Mouse (Mus musculus): ENCODE data around the gene Lrch1.

Gene Lrch1

DNA sequence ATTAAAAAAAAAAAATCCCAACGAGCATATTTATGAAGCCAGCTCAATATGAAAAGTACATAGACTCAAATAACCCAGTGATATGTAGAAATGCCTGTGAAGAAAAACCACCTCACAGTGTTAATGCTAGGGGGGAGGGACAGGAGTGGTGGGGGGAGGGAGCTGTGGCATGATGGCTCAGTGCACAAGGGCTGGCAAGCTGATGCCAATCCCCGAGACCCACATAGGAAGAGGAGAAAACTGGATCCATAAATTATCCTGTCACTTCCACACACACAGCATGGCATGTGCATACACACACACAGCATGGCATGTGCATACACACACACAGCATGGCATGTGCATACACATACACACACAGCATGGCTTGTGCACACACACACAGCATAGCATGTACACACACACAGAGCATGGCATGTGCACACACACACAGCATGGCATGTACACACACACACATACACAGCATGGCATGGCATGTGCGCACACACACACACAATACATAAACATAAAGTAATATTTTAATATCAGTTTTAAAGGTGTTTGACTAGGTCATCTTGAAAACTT is 54.5 kb downstream of the Lrch1 start:
- DNase-seq (ENCODE audit: low spot score), result no peak

- no peak for DNase-seq (ENCODE audit: low spot score)
Observed at GRCm38 (mm10) chr14:74889304-74889703, 58.4 kb downstream of the Lrch1 start.

DNA sequence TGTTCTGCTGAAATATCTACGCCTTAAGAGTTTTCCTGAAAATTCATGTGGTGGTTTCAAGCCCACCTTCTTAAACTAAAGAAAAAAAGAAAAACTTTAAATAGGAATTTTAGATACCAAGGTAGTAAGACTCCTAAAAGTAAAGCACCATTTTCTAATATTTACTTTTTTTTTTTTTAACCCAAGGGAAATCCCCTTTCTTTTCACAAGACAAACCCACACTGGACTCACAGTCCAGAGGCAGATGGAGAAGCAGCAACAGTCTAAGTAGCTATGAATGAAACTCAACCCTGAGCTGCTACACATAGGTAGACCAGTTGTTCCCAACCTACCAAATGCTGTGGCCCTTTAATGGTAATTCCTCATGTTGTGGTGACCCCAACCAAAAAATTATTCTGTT is 59.6 kb downstream of the Lrch1 start:
- DNase-seq (ENCODE audit: low spot score), result no peak

DNA sequence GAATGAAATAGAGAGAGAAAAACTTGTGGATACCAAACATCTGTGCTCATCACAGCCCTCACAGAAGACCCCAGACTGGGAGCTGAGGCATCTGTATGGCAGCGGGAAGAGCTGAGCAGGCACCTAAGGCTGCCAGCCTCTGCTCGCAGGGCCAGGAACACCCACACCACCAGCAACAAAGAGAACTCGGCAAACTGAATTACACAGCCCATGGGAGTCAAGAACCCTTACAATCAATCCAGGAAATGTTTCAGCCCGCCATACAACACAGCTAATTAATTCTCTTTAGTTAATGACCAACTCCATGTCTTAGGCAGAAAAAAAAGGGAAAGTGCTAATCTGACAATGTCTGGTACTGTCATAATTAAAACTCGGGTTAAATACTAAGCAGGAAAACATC is 61.2 kb downstream of the Lrch1 start:
- DNase-seq (ENCODE audit: low spot score), result no peak

- DNase-seq (ENCODE audit: low spot score), result no peak
Observed at GRCm38 (mm10) chr14:74884920-74885319, 62.8 kb downstream of the Lrch1 start.

DNA sequence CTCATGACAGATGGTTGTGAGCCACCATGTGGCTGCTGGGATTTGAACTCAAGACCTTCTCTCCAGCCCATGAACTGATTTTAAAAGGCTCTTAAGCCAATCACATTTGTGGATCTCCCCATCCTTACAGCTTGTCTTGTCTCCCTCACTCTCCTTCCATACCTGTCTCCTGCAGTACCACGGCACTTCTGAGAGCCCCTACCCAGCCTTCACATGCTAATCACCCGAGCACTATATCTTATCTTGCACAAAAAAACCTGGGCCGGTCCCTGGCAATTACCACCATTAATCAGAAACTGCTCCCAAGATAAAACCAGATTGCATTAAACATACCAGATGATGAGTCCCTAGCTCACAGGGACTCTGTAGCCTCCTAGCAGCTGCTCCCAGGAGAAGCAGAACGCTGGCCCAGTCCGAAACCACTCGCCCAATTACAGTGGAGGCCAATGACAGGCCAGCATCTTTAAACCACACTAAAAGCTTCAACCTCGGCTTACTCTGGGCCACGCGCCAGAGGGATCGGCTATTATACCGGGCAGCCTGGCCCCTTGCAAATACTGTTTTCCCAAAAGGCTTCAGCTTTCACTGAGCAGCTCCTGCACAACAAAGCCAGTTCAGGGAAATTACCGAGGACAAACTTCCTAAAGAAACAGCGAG is 63.5 kb downstream of the Lrch1 start:
- DNase-seq (ENCODE audit: low spot score), result peak; percentile 40

GRCm38 (mm10) chr14:74883204-74883603 is 64.5 kb downstream of the Lrch1 start:
- no peak for DNase-seq (ENCODE audit: low spot score)

GRCm38 (mm10) chr14:74882754-74883153 is 64.9 kb downstream of the Lrch1 start:
- DNase-seq (ENCODE audit: low spot score), result no peak

- DNase-seq (ENCODE audit: low spot score), result no peak
Observed at GRCm38 (mm10) chr14:74880868-74881267, 66.8 kb downstream of the Lrch1 start.

DNA sequence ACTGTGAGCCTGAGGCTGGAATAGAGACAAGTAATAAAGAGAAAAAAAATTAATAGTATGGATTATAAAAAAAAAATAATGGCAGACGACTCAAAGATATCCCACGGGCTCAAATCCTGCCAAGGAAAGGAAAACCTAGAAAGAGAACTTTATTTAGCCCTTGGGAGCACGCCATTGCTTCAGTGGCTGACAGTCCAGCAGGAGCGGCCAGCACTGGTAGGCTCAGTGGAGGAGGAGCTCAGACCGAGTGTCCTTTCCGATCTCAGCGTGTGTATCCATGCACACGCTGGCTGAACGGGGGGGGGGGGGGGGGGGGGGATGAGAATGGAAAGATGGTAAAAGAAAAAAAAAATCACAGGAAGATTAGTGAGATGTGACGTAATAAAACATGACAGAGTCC is 68.2 kb downstream of the Lrch1 start:
- no peak for DNase-seq (ENCODE audit: low spot score)

DNA sequence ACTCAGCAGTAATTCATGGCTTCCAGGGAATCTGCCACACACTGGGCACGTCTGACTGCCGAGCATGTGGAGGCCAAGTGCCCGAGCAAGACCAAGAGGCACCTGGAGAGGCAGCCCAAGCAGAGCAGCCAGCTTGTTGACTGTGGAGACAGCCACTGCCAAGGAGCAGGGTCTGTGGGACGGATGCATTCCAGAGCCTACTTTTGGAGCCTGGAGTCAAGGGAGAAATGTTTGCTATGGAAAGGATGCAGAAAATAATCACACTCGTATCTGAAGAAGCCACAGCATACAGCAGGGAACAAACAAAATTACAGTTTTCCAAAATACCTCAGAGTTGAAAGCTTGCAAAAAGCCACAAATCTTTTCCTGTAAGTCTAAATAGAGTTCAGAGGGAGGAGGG is 70.4 kb downstream of the Lrch1 start:
- DNase-seq (ENCODE audit: low spot score), result no peak

- DNase-seq (ENCODE audit: low spot score), result no peak
Observed at GRCm38 (mm10) chr14:74871220-74871619, 76.5 kb downstream of the Lrch1 start.

DNA sequence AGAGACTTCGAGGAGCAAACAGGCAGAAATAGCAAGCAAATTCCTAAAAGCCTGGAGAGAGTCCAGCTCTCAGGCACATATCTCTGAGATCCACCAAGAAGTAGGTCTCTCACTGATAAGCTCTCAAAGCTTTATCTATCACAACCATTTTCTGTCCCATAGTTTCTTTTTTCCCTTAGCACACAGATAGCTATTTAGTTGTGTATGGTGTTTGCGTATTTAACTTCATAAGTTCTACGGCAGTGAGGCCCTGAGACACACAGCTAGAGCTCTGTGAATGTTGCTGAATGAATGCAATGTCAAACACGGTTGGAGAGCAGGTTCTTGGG is 78.8 kb downstream of the Lrch1 start:
- no peak for DNase-seq (ENCODE audit: low spot score)

- DNase-seq (ENCODE audit: low spot score), result no peak
Observed at GRCm38 (mm10) chr14:74868188-74868901, 79.3 kb downstream of the Lrch1 start.

- DNase-seq (ENCODE audit: low spot score), result no peak
Observed at GRCm38 (mm10) chr14:74867076-74868042, 80.3 kb downstream of the Lrch1 start.

GRCm38 (mm10) chr14:74865738-74866137 is 81.9 kb downstream of the Lrch1 start:
- no peak for DNase-seq (ENCODE audit: low spot score)

DNA sequence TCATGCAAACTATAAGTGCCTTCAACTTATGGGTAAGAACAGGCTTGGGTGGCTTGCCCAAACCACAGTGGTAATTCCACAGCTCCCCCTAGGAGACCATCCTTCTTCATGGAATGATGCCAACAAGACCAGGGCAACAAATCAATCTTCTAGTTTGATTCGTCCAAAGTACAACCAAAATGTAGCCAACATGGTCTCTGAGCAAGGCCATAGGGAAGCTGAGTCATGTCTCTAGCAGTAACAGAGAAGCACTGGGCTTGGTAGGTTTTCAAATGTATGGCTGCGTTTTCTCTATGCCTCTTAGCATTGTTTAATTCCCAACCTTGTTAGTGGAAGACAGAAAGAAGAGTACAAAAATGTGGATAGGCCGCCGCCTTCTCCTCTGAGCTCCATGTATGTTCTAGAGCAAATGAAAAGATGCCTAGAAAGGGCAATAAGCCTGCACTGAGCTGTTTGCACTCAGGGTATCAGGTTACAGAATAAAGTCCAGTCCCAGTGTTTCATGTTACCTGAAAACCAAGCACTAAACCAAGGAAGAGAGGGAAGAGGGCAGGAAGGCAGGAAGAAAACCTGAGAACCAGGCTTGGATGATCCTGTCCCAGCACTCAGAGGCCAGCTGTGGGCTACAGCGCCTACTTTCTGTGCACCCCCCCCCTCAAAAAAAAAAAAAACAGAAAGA is 82.7 kb downstream of the Lrch1 start:
- DNase-seq (ENCODE audit: low spot score), result no peak

- no peak for DNase-seq (ENCODE audit: low spot score)
Observed at GRCm38 (mm10) chr14:74861456-74861855, 86.2 kb downstream of the Lrch1 start.

- DNase-seq (ENCODE audit: low spot score), result no peak
Observed at GRCm38 (mm10) chr14:74859154-74859553, 88.5 kb downstream of the Lrch1 start.

GRCm38 (mm10) chr14:74855429-74855828 is 92.2 kb downstream of the Lrch1 start:
- DNase-seq (ENCODE audit: low spot score), result no peak

DNA sequence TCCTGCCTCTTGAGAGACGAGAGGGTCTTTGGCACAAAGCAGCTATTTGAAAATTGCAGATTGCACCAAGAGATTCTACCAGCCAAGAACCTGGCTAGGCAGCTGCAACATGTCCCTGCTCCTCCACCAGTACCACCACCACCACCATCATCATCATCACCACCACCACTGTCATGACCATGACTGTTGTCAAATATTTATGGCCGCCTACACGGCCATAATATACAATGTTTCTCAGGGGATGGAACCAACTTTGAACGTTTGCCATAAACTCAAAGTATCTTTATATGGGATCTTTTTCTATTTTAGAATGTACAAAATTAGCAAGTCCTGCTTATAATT is 93.9 kb downstream of the Lrch1 start:
- no peak for DNase-seq (ENCODE audit: low spot score)
